Mouse (Mus musculus) megakaryocyte progenitor cell, adult 5-6 weeks (primary cell): ENCODE data around the gene Clrn3. TPM values are rescaled to one million over a fixed set of nuclear protein-coding genes. Genes with fewer than 3 reads are reported as not detected.

ENCODE experiments used
- ATAC-seq: replicated peaks from 2 replicates; pipeline ENCODE4 v1.8.0; 2016; ENCODE audit warnings: mild to moderate bottlenecking, moderate TSS enrichment, inconsistent platforms; ENCODE audit not compliant: poor library complexity
- total RNA-seq, 2 experiments: library from RNA; stranded (forward) in 1 of 2; stranded (reverse) in 1 of 2; fragments of 157-497, 149-512 nt in 1 of 2; fragments of 200-1000 nt in 1 of 2; gene quantifications; 2 replicates each; pipeline versions ENCODE4 v1.2.3 to v1.2.4; 2015 to 2017

Gene Clrn3
- total RNA-seq, 2 experiments from 2014 or later = not detected

DNA sequence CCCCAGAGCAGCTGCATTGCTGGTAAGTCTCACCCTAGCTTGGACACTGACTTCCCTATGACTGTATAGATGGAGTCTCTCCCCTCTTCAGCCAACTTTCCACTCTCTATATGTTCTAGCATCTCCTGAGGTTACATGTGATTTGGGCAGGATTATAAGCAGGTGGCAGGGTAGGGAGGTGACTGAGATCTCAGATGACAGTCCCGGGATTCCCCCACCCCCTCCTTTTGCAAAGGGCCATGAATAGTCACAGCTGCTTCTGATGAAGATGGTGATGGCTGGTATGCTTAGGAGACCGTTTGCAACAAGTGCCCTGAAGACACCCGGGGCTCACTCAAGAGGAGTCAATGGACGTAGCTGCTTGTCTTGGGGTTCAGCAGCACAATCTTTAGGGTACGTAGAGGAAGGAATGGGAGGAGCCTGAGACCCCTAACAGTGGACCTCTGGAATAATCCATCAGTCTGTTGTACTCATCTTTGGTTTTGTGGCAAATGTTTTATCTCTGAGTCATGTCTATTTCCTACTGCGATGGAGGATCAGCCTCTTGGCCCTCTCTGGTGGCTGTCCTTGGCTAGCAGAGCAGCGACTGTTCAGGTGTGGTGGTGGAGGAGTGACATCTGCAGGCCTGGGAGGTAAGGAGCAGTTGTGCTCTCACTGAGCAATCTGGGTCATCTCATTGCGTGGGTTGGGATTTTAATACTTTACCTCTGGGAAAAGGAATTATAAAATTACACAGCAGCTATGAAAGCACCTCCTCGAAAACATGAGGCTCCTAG is 38.5 kb downstream of the Clrn3 start:
- ATAC-seq = no peak

DNA sequence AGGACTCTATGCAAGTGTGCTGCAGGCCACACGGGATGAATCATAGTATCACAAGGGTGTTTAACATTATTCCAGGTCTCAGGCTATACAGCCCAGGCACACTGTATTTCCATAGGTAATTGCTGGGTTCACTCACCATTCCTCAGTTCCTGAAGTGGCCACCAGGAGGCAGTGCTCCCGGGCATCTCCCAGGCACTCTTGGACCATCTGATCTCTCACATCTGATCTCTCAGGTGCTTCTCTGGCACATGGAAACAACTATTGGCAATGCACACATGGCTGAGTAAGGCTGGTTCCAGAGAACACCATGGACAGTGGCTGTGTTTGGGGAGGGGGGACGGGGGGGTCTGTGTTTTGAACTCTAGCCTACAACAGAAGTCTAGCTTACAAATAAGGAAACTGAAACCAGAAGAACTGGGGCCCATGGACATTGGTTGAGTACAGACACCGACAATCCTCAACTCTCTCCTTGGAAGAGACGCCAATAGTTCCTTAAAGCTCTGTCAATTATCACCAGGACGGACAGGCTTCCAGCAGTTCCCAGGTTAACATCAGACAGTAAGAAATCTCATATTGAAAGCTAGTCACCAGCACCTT is 40.1 kb downstream of the Clrn3 start:
- peak; percentile 72 for ATAC-seq

- peak; percentile 83 for ATAC-seq
Measured at GRCm38 (mm10) chr7:135487423-135487822, 41.0 kb downstream of the Clrn3 start.

DNA sequence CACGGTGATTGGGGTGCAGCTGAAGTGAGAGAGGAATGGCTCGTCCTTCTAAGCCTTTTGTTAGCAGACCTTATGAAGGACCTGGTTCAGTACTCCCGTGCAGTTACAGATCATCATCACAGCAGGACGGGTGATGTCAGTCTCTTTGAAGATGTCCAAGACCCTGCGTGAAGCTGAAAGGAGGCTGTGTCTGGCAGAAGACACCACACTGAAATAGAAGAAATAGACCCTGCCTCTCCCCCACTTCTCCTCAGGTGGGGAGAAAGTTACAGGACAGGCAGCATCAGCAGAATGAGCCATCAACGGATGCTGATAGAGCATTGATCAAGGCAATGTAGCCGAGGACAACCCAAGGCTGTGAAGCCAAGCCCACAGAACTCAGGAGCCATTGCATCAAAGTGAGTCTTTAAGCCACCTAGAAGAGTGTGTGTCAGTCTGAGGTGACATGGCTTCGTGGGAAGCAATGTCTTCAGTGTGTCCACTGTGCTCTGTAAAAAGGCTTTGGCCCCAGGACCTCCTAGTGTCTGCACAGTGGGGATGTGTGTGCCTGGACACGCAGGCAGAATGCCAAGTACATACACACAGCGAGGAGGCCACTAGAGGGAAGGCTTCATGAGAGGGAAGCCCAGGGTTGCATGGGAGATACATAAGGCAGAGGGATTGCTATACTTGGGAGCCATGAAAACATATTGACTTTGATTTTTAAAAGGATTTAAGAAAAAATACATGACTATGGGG is 41.6 kb downstream of the Clrn3 start:
- no peak for ATAC-seq

- ATAC-seq = no peak
Measured at GRCm38 (mm10) chr7:135485796-135486410, 42.6 kb downstream of the Clrn3 start.

DNA sequence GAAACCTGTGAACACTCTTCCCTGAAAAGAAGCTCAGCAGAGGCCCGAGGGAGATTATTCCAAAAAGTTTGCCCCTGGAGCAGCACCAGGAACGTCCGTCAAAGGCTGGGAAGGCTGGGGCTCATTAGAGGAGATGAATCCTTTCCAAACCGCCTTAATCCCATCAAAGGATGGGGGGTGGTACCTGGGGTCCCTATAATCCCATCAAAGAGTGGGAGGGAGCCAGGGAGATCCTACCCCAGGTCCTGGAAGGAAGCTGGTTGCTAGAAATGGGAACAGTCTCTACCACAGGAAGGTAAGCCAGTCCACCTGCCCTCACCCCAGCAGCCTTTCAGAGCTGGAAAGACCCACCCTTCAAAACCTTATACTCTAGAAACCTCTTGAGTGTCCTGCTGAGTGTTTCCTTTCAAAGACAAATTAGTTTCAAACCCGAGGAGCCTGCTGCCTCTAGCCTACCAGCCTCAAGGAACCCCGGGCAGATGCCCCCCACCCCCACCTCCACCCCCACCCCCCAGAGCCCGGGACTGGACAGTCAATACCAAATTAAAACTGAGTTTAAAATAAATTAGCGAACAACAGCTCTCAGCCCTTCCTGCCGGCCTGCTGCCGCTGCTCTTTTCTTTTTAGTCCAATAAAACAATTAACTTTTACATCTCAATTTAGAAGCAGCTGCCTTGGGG is 43.2 kb downstream of the Clrn3 start:
- ATAC-seq = no peak

DNA sequence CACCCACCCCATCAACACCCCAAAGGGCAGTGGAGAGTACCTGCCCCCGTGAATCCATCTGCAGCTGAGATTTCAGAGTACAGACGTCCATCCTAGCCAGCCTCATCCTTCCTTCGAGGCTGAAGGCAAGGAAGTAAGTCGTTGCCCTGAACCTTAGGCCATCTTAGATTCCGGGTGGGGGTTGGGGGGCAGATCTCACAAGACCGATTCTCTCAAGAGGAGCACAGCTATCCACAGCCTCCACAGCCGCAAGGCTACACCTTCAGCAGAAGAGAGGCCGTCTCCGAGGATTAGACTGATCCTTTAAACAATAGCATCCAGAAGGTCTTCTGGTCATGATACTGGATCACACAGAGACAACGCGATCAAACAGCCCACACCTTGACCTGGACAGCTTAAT is 44.1 kb downstream of the Clrn3 start:
- no peak for ATAC-seq

DNA sequence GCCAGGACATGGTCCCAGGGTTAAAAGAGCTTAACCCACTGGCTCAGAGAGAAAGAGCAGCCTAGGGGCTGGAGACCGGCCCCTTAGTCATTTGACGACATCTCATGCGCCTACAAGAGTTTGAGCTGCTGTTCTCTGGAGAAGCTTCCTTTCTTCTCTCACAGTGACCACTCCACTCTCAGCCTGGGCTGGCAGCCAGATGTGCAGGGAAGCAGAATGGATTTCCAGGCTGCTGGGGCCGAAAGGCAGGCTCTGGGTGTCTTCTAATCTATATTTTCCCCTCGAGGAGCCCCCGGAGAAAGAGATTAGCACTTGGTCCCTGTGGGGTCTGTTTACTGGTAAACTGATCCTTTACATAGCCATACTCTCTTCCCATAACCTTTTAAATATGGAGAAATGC is 44.7 kb downstream of the Clrn3 start:
- ATAC-seq = no peak

DNA sequence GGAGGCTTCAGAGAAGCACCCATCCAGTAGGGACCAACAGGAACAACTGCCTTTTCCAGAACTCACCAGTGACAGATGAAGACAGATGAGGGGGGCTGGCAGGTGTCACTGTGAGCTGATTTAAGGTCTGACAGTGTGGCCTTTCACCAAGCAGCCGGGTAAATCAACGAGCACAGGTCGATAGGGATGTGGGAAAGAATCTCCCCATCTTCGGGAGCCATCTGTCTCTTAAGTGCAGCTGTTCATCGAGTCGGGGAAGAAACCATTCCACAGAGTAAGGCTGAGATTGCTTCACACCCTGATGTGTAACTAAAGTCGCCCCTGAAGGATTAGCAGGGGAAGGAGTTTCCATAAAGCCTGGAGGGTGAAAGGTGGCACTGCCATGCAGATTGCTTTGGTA is 47.3 kb downstream of the Clrn3 start:
- no peak for ATAC-seq

DNA sequence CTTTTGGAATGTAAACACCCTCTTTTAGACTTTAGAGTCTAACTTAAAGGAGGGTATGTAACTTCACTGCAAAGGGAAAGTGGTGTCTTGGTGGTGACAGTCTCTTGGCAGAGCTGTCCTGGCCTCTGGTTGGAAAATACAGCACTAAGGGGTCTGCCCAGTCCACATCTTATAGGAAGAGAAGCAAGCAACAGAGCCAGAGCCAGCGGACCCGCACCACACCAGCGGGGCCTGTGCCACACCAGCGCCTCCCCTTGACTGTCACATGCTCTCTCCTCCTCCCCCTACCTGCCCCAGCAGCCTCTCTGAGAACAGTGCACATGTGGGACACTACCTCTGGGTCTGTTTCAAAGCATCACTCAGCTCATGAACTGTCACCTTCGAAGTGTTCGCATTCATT is 48.5 kb downstream of the Clrn3 start:
- ATAC-seq = no peak

DNA sequence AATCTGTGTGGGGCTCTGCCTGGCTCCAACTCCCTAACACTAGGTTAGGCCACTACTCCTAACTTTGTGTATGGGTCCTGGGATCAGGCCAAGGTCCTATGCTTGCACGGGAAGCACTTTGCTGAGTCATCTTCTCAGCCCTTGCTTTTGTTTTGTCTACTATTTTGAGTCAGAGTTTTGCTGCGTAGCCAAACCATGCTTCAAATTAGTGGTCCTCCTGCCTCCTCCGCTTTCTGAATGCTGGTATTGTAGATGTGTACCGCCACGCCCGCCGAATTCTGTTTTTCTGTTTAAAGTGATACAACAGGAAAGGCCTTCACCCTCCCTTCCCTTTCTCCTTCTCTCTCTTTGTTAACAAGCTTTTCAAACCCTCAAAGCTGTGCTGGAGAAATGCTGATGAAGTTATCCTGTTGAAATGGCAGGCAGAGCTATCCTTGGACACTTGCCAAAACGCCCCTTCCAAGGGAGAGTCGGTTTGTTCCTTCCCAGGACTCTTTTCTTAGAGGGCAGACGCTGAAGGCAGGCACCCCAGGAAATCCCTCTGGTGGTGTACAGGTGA is 49.1 kb downstream of the Clrn3 start:
- no peak for ATAC-seq

GRCm38 (mm10) chr7:135477256-135477655 is 51.2 kb downstream of the Clrn3 start:
- ATAC-seq = no peak

DNA sequence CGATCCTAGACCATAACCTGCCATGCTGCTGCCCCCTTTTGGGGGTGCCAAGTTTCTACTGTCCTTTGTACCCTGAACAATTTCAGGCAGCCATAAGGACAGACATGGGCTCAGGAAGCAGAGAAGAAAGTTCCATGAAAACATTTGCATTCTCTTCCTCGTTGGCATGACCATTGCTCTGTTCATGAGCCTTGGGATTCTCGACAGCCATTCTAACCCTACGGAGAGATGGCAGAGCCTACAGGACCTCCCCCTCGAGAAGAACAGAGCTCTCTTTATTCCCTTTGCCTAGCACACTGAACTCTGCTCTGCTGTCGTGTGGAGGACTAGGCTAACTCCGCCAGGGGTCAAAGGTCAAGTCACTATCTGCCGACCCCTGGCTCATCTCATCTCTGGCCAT is 52.5 kb downstream of the Clrn3 start:
- no peak for ATAC-seq

GRCm38 (mm10) chr7:135470319-135470718 is 58.1 kb downstream of the Clrn3 start:
- no peak for ATAC-seq

DNA sequence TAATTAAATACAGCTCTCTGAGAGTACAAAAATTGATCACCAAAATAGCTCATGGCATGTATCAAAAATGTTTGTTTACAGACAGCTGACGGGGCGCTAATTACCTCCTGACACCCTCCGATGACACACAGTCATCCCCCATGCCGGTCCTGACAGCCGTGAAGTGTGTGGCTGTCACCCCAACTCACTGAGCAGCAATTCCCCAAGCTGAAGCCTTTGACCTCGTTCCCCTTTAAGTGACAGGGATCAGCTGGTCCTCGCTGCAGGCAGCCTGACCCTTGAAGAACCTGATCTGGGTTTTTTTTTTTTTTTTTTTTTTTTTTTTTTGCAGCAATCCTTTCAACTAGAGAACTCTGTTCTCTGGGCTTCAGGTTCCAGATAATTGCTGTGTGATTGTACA is 59.8 kb downstream of the Clrn3 start:
- ATAC-seq = no peak

GRCm38 (mm10) chr7:135465293-135465692 is 63.2 kb downstream of the Clrn3 start:
- no peak for ATAC-seq

DNA sequence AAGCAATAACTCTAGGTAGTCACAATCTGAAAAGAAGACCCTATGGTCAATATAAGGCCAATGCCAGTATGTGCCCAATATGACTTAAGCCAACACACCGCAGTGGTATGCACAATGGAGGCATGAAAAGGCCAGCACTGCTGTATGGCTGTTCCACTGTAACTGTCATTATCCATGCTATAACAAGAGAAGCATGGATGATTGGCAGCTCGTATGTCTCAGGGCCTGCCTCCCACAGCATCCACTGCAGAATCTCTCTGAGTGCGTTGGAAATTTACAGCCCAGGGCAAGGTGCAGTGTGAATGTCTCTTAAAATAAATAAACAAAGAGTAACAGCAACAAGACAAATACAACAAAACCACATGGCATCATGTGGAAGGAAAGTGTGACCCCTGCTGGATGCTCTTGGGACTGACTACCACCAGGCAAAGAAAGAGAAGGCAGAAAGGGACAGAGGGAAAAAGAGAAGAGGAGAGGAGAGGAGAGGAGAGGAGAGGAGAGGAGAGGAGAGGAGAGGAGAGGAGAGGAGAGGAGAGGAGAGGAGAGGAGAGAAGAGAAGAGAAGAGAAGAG is 63.7 kb downstream of the Clrn3 start:
- peak; percentile 72 for ATAC-seq
